Mouse (Mus musculus) C2C12 (cell line): Measurements from ENCODE around the gene C7. TPM values are rescaled to one million over a fixed set of nuclear protein-coding genes. Genes with fewer than 3 reads are reported as not detected.

Experiments used
- H3K27me3 ChIP-seq: one replicate; pipeline ENCODE4 v1.6.1; 2011; ENCODE audit not compliant: control insufficient read depth, insufficient read depth, insufficient read length
- H3K36me3 ChIP-seq: one replicate; pipeline ENCODE4 v1.6.1; 2011; ENCODE audit not compliant: control insufficient read depth, insufficient read depth
- H3K4me3 ChIP-seq: one replicate; pipeline ENCODE4 v1.5.1; 2011; ENCODE audit warnings: mild to moderate bottlenecking, control low read depth; ENCODE audit not compliant: poor library complexity, insufficient read depth, severe bottlenecking
- H3K79me2 ChIP-seq: one replicate; pipeline ENCODE4 v1.6.1; 2011; ENCODE audit not compliant: control insufficient read depth, insufficient read depth
- H3K79me3 ChIP-seq: one replicate; pipeline ENCODE4 v1.6.1; 2011; ENCODE audit warnings: low read depth, control low read depth
- H3ac ChIP-seq: one replicate; pipeline ENCODE3; 2011; ENCODE audit warnings: low read depth; ENCODE audit not compliant: control insufficient read depth, insufficient read length
- CEBPB ChIP-seq: IDR thresholded peaks from one replicate; pipeline ENCODE4 v1.6.1; 2011; ENCODE audit warnings: low read depth, mild to moderate bottlenecking, control low read depth, moderate library complexity
- CTCF ChIP-seq: IDR thresholded peaks from one replicate; pipeline ENCODE4 v1.5.1; 2011; ENCODE audit not compliant: control insufficient read depth, insufficient read depth, insufficient read length
- FOSL1 ChIP-seq: IDR thresholded peaks from one replicate; pipeline ENCODE4 v1.8.0; 2011; ENCODE audit warnings: mild to moderate bottlenecking, low read length; ENCODE audit not compliant: poor library complexity, insufficient read depth, severe bottlenecking
- MAX ChIP-seq: IDR thresholded peaks from one replicate; pipeline ENCODE4 v1.6.1; 2011; ENCODE audit warnings: mild to moderate bottlenecking, control low read depth
- MYOD1 ChIP-seq: IDR thresholded peaks from one replicate; pipeline ENCODE4 v1.6.1; 2011; ENCODE audit warnings: low read depth; ENCODE audit not compliant: control insufficient read depth, insufficient read length
- MYOG ChIP-seq: IDR thresholded peaks from one replicate; pipeline ENCODE4 v1.6.1; 2011; ENCODE audit not compliant: control insufficient read depth, insufficient read length; ENCODE audit errors: extremely low read depth
- USF1 ChIP-seq: IDR thresholded peaks from one replicate; pipeline ENCODE4 v1.6.1; 2011; ENCODE audit warnings: low read depth, mild to moderate bottlenecking, control low read depth, moderate library complexity
- polyA plus RNA-seq: library from polyadenylated mRNA; unstranded; fragments of >200 nt; fragmentation: generic; extraction: Trizol; gene quantifications from one replicate; pipeline ENCODE4 v1.2.1, GENCODE M21; 2012; ENCODE audit warnings: missing spikeins

The C7 gene
- polyA plus RNA-seq, 1 experiment = not detected

DNA sequence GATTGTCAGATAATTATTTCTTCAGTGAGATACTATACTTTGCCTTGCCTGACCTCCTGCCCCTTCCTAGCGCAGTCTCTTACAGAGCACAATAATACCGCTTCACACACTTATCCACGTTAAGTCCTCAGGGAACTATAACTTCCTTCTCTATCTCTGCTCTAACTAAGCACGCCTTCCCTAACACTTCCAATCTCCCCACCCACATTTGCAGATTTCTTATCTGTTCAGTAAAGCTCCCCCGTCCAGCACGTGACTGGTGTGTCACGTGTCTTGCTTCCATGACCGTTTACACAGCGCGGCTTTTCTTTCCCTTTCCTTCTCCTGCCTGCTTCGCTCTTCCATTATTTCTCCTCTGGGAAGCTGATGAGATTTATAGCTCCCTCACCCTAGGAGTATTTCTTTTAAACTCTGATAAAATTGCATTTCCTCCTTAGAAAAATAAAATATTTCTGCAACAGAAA lies 53.9 kb downstream of the C7 start:
- Histone ChIP-seq H3K79me2 (no peaks in the 10 kb centered on the region), H3K27me3 (peaks cover 9% of the 10 kb centered on the region), H3K36me3 (no peaks in the 10 kb centered on the region), H3K4me3 (no peak overlapping the region), H3ac (no peak overlapping the region), H3K79me3 (no peaks in the 10 kb centered on the region)
- peak; percentile 94 for TF ChIP-seq USF1
- no peak for TF ChIP-seq CEBPB

DNA sequence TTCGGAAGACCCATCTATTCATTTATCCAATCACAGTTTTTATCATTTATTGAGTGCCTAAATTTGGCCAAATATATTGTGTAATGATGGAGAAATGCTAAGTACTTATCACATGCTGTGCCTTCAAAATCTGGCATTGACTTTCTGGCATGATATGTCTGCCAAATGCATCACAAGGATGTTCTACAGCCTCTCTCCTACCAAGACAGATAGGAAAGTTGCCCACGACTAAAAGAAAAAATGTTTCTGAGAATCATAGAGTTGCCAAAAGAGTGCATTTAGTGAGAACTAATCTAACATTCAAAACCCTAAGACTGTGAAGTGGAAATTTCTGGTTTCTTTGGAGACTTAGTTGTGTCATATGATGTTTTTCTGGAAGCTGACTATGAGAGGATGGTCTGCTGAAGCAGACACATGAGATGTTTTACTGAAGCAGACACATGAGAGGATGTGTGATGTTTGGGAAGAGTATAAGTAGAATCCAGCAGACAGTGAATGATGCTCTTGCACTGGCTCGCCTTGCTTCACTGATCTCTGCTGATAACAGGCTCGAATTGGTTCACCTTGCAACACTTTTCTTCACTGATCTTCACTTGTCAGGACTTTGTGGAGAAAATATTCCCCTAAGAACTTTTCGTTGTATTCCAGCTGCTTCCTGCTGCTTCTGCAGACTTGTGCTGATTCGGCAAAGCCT lies 59.9 kb downstream of the C7 start:
- Histone ChIP-seq H3K27me3 (peaks cover 5% of the 10 kb centered on the region), H3K79me3 (no peaks in the 10 kb centered on the region), H3K4me3 (no peak overlapping the region), H3ac (no peak overlapping the region), H3K79me2 (no peaks in the 10 kb centered on the region), H3K36me3 (no peaks in the 10 kb centered on the region)
- no peak for TF ChIP-seq CTCF
- TF ChIP-seq MYOD1 = no peak

DNA sequence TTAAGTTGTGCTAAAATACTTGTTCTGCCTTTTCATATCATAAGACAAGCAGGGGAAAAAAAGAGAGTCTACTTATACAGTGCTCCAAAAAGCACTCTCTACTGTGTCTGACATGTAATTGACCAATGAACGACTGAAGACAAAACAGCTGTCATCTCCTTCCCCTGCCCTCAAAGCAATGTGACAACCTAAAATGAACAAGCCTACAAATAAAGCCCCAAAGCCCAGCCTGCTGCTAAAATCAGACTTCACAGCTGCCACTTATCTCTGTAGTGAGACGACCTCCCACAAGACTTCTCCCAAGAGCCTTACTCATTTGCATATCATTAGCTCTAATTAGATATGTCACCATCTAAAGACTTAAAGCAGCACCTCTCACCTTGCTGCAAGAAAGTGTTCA lies 60.6 kb downstream of the C7 start:
- Histone ChIP-seq H3K79me3 (no peaks in the 10 kb centered on the region), H3K27me3 (peaks cover 5% of the 10 kb centered on the region), H3K4me3 (no peak overlapping the region), H3K79me2 (no peaks in the 10 kb centered on the region), H3K36me3 (no peaks in the 10 kb centered on the region), H3ac (no peak overlapping the region)
- no peak for TF ChIP-seq MAX
- TF ChIP-seq MYOD1 = no peak
- TF ChIP-seq USF1 = no peak
- no peak for TF ChIP-seq CEBPB
- no peak for TF ChIP-seq FOSL1
- TF ChIP-seq CTCF = no peak
- no peak for TF ChIP-seq MYOG

DNA sequence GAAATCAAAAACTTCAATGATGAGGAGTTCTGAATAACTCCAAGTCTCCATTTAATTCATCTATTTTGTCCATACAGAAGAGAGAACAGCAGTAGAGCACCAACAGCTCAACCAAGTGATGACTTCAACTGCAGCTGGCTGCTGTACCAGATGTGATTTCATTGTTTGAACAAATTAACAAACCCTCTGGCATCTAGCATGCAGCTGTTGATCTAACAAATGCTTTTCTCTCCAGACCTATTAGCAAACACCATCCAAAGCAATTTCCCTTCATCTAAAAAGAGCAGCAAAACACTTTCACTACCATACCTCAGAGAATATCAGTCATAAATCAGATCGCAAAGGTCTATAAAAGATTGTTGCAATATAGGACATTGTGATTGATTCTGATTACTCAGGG lies 90.2 kb downstream of the C7 start:
- Histone ChIP-seq H3K79me2 (no peaks in the 10 kb centered on the region), H3K27me3 (peaks cover 9% of the 10 kb centered on the region), H3K36me3 (no peaks in the 10 kb centered on the region), H3ac (no peak overlapping the region), H3K4me3 (no peak overlapping the region), H3K79me3 (no peaks in the 10 kb centered on the region)
- TF ChIP-seq MYOG (no peak), CEBPB (no peak), CTCF (no peak)

Other genes with a start within 250 kb of the C7 start
- gene Mroh2b, start 165.0 kb downstream of the C7 start, polyA plus RNA-seq = not detected
- gene Card6, start 44.8 kb upstream of the C7 start, polyA plus RNA-seq = 5.2 TPM
- gene Rpl37, start 52.9 kb upstream of the C7 start, polyA plus RNA-seq = 4,450 TPM
- 21.3 TPM for gene Prkaa1, start 80.1 kb upstream of the C7 start, polyA plus RNA-seq
- 15.8 TPM for gene Ttc33, start 121.8 kb upstream of the C7 start, polyA plus RNA-seq
- gene Ptger4, start 180.4 kb upstream of the C7 start, polyA plus RNA-seq = 10.7 TPM